Mouse (Mus musculus) stomach, postnatal 0 days (tissue): ENCODE results near the gene Ggt5.

ENCODE experiments used
- CTCF ChIP-seq: IDR thresholded peaks from 2 replicates; pipeline ENCODE4 v1.5.1; 2016; ENCODE audit warnings: antibody characterized with exemption, low read depth, mild to moderate bottlenecking, moderate library complexity
- EP300 ChIP-seq: optimal IDR thresholded peaks from 2 replicates; pipeline ENCODE3; 2016; ENCODE audit warnings: antibody characterized with exemption

- TF ChIP-seq CTCF (no peak), EP300 (no peak)
These were observed 804 bp upstream of the Ggt5 start for GRCm38 (mm10) chr10:75588336-75588735.
